Mouse (Mus musculus) neural tube, embryonic 15.5 days (tissue): ENCODE data around the gene Flrt3. TPM values are rescaled to one million over a fixed set of nuclear protein-coding genes. Genes with fewer than 3 reads are reported as not detected.
A peak's percentile ranks its signal among the peaks of the same experiment; 100 is the strongest.

Experiments used
- ATAC-seq: fragments of 200-750 bp; cut with Nextera tagmentation; 2 replicates; pipeline ENCODE4 v1.8.0; 2017; ENCODE audit warnings: mild to moderate bottlenecking, moderate TSS enrichment, moderate library complexity; ENCODE audit not compliant: low FRiP score
- H3K27ac ChIP-seq: fragments of 300-500 bp; sonication (generic); replicated peaks from 2 replicates; pipeline ENCODE4 v1.5.1; 2015; ENCODE audit warnings: mild to moderate bottlenecking, inconsistent platforms
- H3K27me3 ChIP-seq: fragments of 300-500 bp; sonication (generic); replicated peaks from 2 replicates; pipeline ENCODE4 v1.6.1; 2015; ENCODE audit warnings: inconsistent platforms
- H3K36me3 ChIP-seq: fragments of 300-500 bp; sonication (generic); 2 replicates; pipeline ENCODE4 v1.6.1; 2015; ENCODE audit warnings: inconsistent platforms
- H3K4me1 ChIP-seq: fragments of 300-500 bp; sonication (generic); 2 replicates; pipeline ENCODE4 v1.6.1; 2015; ENCODE audit warnings: inconsistent platforms
- H3K4me2 ChIP-seq: fragments of 300-500 bp; sonication (generic); 2 replicates; pipeline ENCODE4 v1.6.1; 2015; ENCODE audit warnings: inconsistent platforms, mild to moderate bottlenecking, moderate library complexity
- H3K4me3 ChIP-seq: fragments of 300-500 bp; sonication (generic); replicated peaks from 2 replicates; pipeline ENCODE4 v1.5.1; 2015; ENCODE audit warnings: mild to moderate bottlenecking, inconsistent platforms
- H3K9ac ChIP-seq: fragments of 300-500 bp; sonication (generic); replicated peaks from 2 replicates; pipeline ENCODE4 v1.6.1; 2015; ENCODE audit warnings: mild to moderate bottlenecking, inconsistent platforms
- H3K9me3 ChIP-seq: fragments of 300-500 bp; sonication (generic); replicated peaks from 2 replicates; pipeline ENCODE4 v1.6.1; 2016; ENCODE audit warnings: inconsistent platforms
- WGBS: fragments of 180-500 bp; shearing (Covaris S2); methylation state at CpG from one replicate; pipeline ENCODE4 v1.1.7; 2015; ENCODE audit warnings: mixed read lengths; 5-methylcytosine and 5-hydroxymethylcytosine counted together
- polyA plus RNA-seq: library from polyadenylated mRNA; unstranded; fragments of >200 nt; fragmentation: Nextera tagmentation; extraction: Ambion mirVana; gene quantifications from 2 replicates; pipeline ENCODE4 v1.2.1, GENCODE M21; 2015

Gene Flrt3
- polyA plus RNA-seq, 1 experiment from 2014 or later, result 38.4 TPM

DNA sequence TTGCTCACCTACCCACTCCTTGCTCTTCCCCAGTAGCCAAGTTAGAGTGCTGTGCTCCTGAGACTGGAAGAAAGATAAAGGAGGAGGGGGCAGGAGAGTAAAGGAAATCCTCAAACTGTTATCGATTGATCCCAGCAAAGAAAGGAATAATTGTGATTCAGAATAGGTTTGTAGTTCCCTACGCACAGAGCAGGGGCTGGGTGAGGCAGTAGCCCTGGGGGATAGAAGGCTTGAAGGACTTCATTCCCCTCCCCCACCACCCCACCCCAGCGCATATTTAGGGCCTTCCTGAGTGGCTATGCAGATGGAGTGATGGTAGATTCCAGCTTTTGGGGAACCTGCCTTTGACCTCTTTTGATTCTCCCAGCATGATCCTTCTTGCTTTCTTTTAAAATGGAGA is 5.5 kb upstream of the Flrt3 start:
- Histone ChIP-seq H3K4me1 (no peaks in the 10 kb centered on the region), H3K4me2 (no peak overlapping the region), H3K27ac (no peak overlapping the region), H3K9me3 (no peaks in the 10 kb centered on the region), H3K4me3 (no peak overlapping the region), H3K36me3 (no peaks in the 10 kb centered on the region), H3K9ac (no peak overlapping the region), H3K27me3 (no peaks in the 10 kb centered on the region)
- no peak for ATAC-seq
- 32% methylated on average over 3 of the region's 3 CpGs for WGBS

DNA sequence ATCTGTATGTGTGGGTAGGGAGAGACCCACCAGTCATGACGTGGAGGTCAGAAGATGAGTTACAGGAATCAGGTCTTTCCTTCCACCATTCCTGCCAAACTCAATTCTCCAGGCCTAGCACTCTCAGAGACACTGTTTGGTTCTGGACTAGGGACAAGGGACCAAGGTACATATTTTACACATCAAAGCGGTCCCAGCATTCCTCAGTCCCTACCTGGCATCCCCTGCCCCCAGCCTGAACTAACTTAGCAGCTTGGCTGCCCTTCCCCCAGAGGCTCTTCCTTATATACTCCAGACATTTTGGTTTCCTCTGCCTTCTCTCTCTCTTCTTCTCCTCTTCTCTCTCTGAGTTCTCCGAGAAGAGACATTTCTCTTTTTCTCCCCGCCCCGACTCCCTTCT is 2.2 kb upstream of the Flrt3 start:
- WGBS, result 87% methylated on average over 5 of the region's 5 CpGs

DNA sequence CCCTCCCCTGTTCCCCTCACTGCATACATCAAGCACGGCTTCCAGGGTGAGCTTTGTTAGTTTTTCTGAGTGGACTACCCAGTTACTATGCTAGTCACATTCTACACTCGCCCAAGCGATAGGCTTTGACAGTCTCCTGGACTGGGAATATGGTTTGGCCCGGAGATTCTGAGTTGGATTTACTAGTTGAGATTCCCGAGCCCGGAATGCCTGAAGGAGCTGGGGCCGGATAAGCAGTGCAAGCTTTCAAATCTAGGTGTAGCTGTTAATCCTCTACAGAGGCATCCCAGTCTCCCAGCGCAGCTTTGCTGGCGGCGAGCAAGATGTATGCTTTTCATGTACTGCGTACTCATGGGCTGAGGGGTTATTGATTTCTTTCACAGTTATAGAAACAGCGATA is 812 bp downstream of the Flrt3 start:
- Histone ChIP-seq H3K27ac (peak overlapping the region; percentile 86), H3K36me3 (no peaks in the 10 kb centered on the region), H3K9ac (peak overlapping the region; percentile 76), H3K9me3 (no peaks in the 10 kb centered on the region), H3K27me3 (no peaks in the 10 kb centered on the region), H3K4me2 (peak overlapping the region; percentile 64), H3K4me3 (peak overlapping the region; percentile 68), H3K4me1 (peaks cover 18% of the 10 kb centered on the region)
- peak; percentile 51; the same call in 1 of the 2 replicates for ATAC-seq
- under 1% methylated on average over 12 of the region's 12 CpGs for WGBS

More for the DNA sequence above, 2.2 kb upstream of the Flrt3 start:
- Histone ChIP-seq H3K9ac (no peak overlapping the region), H3K27ac (no peak overlapping the region), H3K9me3 (no peaks in the 10 kb centered on the region), H3K4me3 (no peak overlapping the region), H3K4me2 (no peak overlapping the region), H3K27me3 (no peaks in the 10 kb centered on the region), H3K36me3 (no peaks in the 10 kb centered on the region), H3K4me1 (0 out of 2 replicates have a peak, but pooled peaks cover 2% of the 10 kb centered on the region)
- ATAC-seq, result no peak

DNA sequence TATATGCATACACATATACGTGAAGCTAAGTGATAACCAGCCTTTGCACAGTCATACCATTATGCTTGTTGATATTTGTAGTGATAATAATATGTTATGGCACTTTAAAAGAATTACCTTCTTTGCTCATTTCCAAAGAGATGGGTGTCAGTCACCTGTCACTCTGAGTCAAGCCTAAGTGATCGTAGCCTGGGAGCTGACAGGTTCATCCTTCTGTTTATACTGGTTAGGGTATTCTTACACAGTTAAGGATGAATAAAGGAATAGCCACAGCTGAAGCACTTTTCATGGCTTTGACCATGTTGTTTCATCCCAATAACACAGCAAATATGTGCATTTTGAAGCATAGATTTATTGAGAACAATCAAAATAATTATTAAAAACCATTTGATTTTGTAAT is 1.5 kb downstream of the Flrt3 start:
- peaks cover 22% of the 10 kb centered on the region for H3K4me1 ChIP-seq
- peak overlapping the region; percentile 63; the same call in 1 of the 2 replicates for H3K27ac ChIP-seq
- H3K27me3 ChIP-seq, result no peaks in the 10 kb centered on the region
- peak overlapping the region; percentile 68 for H3K4me3 ChIP-seq
- peak overlapping the region; percentile 76 for H3K9ac ChIP-seq
- ATAC-seq, result no peak
- 34% methylated on average over 2 of the region's 2 CpGs for WGBS
- no peaks in the 10 kb centered on the region for H3K36me3 ChIP-seq
- no peaks in the 10 kb centered on the region for H3K9me3 ChIP-seq
- peak overlapping the region; percentile 64 for H3K4me2 ChIP-seq

GRCm38 (mm10) chr2:140669081-140669480 is 2.2 kb downstream of the Flrt3 start:
- no peaks in the 10 kb centered on the region for H3K9me3 ChIP-seq
- H3K27me3 ChIP-seq, result no peaks in the 10 kb centered on the region
- peaks cover 27% of the 10 kb centered on the region for H3K4me1 ChIP-seq
- peak overlapping the region; percentile 64 for H3K4me2 ChIP-seq
- WGBS, result 5% methylated on average over 2 of the region's 2 CpGs
- H3K36me3 ChIP-seq, result no peaks in the 10 kb centered on the region
- peak overlapping the region; percentile 41; the same call in 1 of the 2 replicates for H3K9ac ChIP-seq
- H3K27ac ChIP-seq, result peak overlapping the region; percentile 68
- H3K4me3 ChIP-seq, result peak overlapping the region; percentile 44
- ATAC-seq, result no peak

DNA sequence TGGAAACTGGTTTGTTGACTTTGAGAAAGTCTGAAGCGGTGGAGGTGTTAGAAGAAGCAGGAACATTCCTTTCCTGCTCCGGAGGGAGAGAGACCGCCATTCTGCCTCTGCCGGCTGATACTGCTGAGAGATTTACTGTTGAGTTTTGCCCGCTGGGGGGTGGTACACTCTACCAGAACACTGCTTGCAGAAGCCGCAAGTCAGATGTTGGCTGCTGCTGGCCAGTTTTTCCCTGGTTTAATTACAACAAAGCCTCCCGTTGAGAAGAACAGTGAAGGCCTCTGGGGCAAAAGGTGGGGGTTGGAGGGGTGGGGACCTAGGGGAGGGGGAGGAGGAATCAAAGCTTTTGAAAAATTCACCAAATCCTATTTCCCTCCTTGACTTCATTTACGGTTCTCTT is 3.0 kb downstream of the Flrt3 start:
- peak overlapping the region; percentile 68 for H3K27ac ChIP-seq
- WGBS, result under 1% methylated on average over 8 of the region's 8 CpGs
- peak overlapping the region; percentile 44 for H3K4me3 ChIP-seq
- peak; percentile 75 for ATAC-seq
- peak overlapping the region; percentile 41 for H3K9ac ChIP-seq
- H3K36me3 ChIP-seq, result no peaks in the 10 kb centered on the region
- no peaks in the 10 kb centered on the region for H3K27me3 ChIP-seq
- peak overlapping the region; percentile 64 for H3K4me2 ChIP-seq
- H3K4me1 ChIP-seq, result peaks cover 32% of the 10 kb centered on the region
- no peaks in the 10 kb centered on the region for H3K9me3 ChIP-seq

GRCm38 (mm10) chr2:140667261-140668047 is 3.8 kb downstream of the Flrt3 start:
- Histone ChIP-seq H3K36me3 (no peaks in the 10 kb centered on the region), H3K27ac (no peak overlapping the region), H3K9me3 (no peaks in the 10 kb centered on the region), H3K4me2 (peak overlapping the region; percentile 64), H3K27me3 (no peaks in the 10 kb centered on the region), H3K4me3 (peak overlapping the region; percentile 44), H3K9ac (peak overlapping the region; percentile 27; the same call in 1 of the 2 replicates), H3K4me1 (peaks cover 34% of the 10 kb centered on the region)
- no peak for ATAC-seq
- WGBS, result 41% methylated on average over 13 of the region's 13 CpGs

- 32% methylated on average over 7 of the region's 7 CpGs for WGBS
- peak overlapping the region; percentile 27; the same call in 1 of the 2 replicates for H3K9ac ChIP-seq
- ATAC-seq, result no peak
- no peaks in the 10 kb centered on the region for H3K27me3 ChIP-seq
- H3K4me2 ChIP-seq, result peak overlapping the region; percentile 64
- no peaks in the 10 kb centered on the region for H3K36me3 ChIP-seq
- H3K4me3 ChIP-seq, result peak overlapping the region; percentile 44
- H3K9me3 ChIP-seq, result no peaks in the 10 kb centered on the region
- peaks cover 34% of the 10 kb centered on the region for H3K4me1 ChIP-seq
- H3K27ac ChIP-seq, result no peak overlapping the region
Observed at GRCm38 (mm10) chr2:140666846-140667245, 4.4 kb downstream of the Flrt3 start.

DNA sequence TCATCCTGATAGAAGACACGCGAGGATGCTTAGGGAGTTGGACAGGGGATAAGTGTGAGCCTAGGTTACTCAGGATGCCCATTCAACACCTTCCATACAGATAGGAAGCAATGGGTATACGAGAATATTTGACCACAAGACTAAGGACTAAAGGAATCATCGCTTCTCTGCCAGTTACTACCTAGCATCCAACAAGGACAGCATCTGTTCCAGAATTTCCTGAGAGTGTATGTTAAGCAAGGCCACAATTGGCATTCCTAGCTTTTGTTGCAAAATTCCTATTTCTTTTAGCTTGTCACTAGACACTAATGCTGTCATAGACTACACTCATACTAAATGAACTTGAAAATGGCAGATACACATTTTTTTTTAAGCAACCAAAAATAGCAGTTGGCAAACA is 6.9 kb downstream of the Flrt3 start:
- Histone ChIP-seq H3K27ac (no peak overlapping the region), H3K9me3 (no peaks in the 10 kb centered on the region), H3K36me3 (peaks cover 22% of the 10 kb centered on the region), H3K4me1 (peaks cover 34% of the 10 kb centered on the region), H3K4me3 (no peak overlapping the region), H3K27me3 (no peaks in the 10 kb centered on the region), H3K4me2 (no peak overlapping the region), H3K9ac (no peak overlapping the region)
- no peak for ATAC-seq
- WGBS, result 93% methylated on average over 4 of the region's 4 CpGs

DNA sequence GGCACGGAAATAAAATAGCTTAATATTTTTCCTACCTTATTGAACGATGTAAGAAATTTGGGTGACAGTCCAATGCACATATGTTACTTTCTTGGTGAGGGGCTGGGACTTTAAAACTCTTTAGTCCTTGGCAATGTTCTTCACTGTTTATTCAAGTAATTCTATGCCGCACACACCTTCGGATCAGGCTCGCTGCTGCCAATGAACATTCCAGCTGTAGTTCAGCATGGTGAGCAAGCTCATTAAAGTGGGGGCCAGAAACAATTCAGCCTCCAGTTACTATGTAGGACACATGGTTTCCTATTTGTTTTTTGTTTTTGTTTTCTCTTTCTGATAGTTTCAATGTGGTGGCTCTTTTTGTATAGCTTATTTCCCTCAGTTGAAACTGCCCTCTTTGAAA is 8.6 kb downstream of the Flrt3 start:
- Histone ChIP-seq H3K4me3 (no peak overlapping the region), H3K27ac (no peak overlapping the region), H3K36me3 (peaks cover 22% of the 10 kb centered on the region), H3K9me3 (no peaks in the 10 kb centered on the region), H3K9ac (no peak overlapping the region), H3K4me2 (no peak overlapping the region), H3K27me3 (no peaks in the 10 kb centered on the region), H3K4me1 (peaks cover 31% of the 10 kb centered on the region)
- ATAC-seq, result no peak
- WGBS, result 78% methylated on average over 5 of the region's 5 CpGs

GRCm38 (mm10) chr2:140653978-140654377 is 17.3 kb downstream of the Flrt3 start:
- Histone ChIP-seq H3K4me2 (no peak overlapping the region), H3K9ac (no peak overlapping the region), H3K4me3 (no peak overlapping the region), H3K9me3 (no peaks in the 10 kb centered on the region), H3K27me3 (no peaks in the 10 kb centered on the region), H3K36me3 (no peaks in the 10 kb centered on the region), H3K4me1 (no peaks in the 10 kb centered on the region), H3K27ac (no peak overlapping the region)
- 28% methylated on average over 2 of the region's 2 CpGs for WGBS
- ATAC-seq, result no peak

DNA sequence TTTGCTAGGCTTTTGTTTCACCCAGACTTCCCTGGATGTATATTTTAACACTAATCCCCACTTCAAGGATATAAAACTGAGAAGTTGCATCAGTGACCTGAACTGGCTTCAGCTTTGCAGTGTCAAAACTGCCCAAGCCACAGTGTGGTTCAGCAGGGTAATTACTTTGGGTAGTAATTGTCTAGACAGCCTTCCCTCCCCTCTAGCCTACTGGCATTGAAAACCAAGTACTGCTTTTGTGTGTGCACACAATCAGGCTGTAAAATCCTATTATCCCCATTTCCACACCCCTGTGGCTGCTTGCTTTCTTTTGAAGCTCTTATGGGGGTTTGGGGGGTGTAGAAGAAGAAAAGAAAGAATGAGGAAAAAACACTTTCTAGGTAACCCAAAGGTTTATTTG is 17.8 kb downstream of the Flrt3 start:
- Histone ChIP-seq H3K4me2 (no peak overlapping the region), H3K27me3 (no peaks in the 10 kb centered on the region), H3K9ac (no peak overlapping the region), H3K36me3 (no peaks in the 10 kb centered on the region), H3K4me1 (no peaks in the 10 kb centered on the region), H3K4me3 (no peak overlapping the region), H3K9me3 (no peaks in the 10 kb centered on the region), H3K27ac (no peak overlapping the region)
- no peak for ATAC-seq
